Mouse (Mus musculus) layer of hippocampus, adult 2 months (tissue): ENCODE measurements around the gene Ecpas. TPM values are rescaled to one million over a fixed set of nuclear protein-coding genes. Genes with fewer than 3 reads are reported as not detected.
A peak's percentile ranks its signal among the peaks of the same experiment; 100 is the strongest.

ENCODE experiments used
- DNase-seq, 2 experiments: peaks; one replicate each; pipeline ENCODE4 v3.0.0; 2022; ENCODE audit warnings: low spot score in 2 of 2
- H3K27ac ChIP-seq: fragments of 200-600 bp; 2 replicates; pipeline ENCODE4 v1.8.1; 2022
- H3K4me3 ChIP-seq: fragments of 200-600 bp; 2 replicates; pipeline ENCODE4 v1.8.1; 2022; ENCODE audit warnings: mild to moderate bottlenecking
- CTCF ChIP-seq: fragments of 200-600 bp; conservative IDR thresholded peaks from 2 replicates; pipeline ENCODE4 v1.8.1; 2022; ENCODE audit warnings: antibody characterized with exemption, mild to moderate bottlenecking, moderate library complexity
- total RNA-seq, 2 experiments: library from RNA; stranded (reverse); gene quantifications; 2 replicates each; pipeline ENCODE4 v1.2.3; 2021

Gene Ecpas
- total RNA-seq, 2 experiments from 2014 or later, result 117 to 120 TPM

GRCm38 (mm10) chr4:58897436-58897835 is 15.1 kb downstream of the Ecpas start:
- Histone ChIP-seq H3K27ac (no peak overlapping the region), H3K4me3 (no peak overlapping the region)
- no peak for TF ChIP-seq CTCF
- DNase-seq, result no peak

- TF ChIP-seq CTCF, result no peak
- DNase-seq, result no peak
- Histone ChIP-seq H3K27ac (no peak overlapping the region), H3K4me3 (no peak overlapping the region)
Observed at GRCm38 (mm10) chr4:58894399-58894798, 18.1 kb downstream of the Ecpas start.

GRCm38 (mm10) chr4:58890035-58890782 is 22.3 kb downstream of the Ecpas start:
- Histone ChIP-seq H3K27ac (no peak overlapping the region), H3K4me3 (no peak overlapping the region)
- TF ChIP-seq CTCF, result no peak
- DNase-seq, result no peak

GRCm38 (mm10) chr4:58888568-58888967 is 24.0 kb downstream of the Ecpas start:
- no peak for DNase-seq
- no peak overlapping the region for H3K27ac ChIP-seq
- no peak overlapping the region for H3K4me3 ChIP-seq
- no peak for TF ChIP-seq CTCF

GRCm38 (mm10) chr4:58887626-58888025 is 24.9 kb downstream of the Ecpas start:
- DNase-seq, result no peak
- Histone ChIP-seq H3K4me3 (no peak overlapping the region), H3K27ac (no peak overlapping the region)
- TF ChIP-seq CTCF, result peak; percentile 38

- Histone ChIP-seq H3K4me3 (no peak overlapping the region), H3K27ac (no peak overlapping the region)
- no peak for TF ChIP-seq CTCF
- DNase-seq, result no peak
Observed at GRCm38 (mm10) chr4:58886778-58887177, 25.8 kb downstream of the Ecpas start.

GRCm38 (mm10) chr4:58885341-58885740 is 27.2 kb downstream of the Ecpas start:
- Histone ChIP-seq H3K27ac (no peak overlapping the region), H3K4me3 (no peak overlapping the region)
- no peak for TF ChIP-seq CTCF
- no peak for DNase-seq

GRCm38 (mm10) chr4:58883841-58884240 is 28.7 kb downstream of the Ecpas start:
- no peak for DNase-seq
- TF ChIP-seq CTCF, result no peak

GRCm38 (mm10) chr4:58874373-58874772 is 38.2 kb downstream of the Ecpas start:
- Histone ChIP-seq H3K27ac (no peak overlapping the region), H3K4me3 (no peak overlapping the region)
- no peak for TF ChIP-seq CTCF
- no peak for DNase-seq

More at GRCm38 (mm10) chr4:58883841-58884240, 28.7 kb downstream of the Ecpas start:
- no peak overlapping the region for H3K27ac ChIP-seq
- H3K4me3 ChIP-seq, result no peak overlapping the region

- no peak for TF ChIP-seq CTCF
- peak; percentile 13 to 40 for DNase-seq
- Histone ChIP-seq H3K27ac (no peak overlapping the region), H3K4me3 (no peak overlapping the region)
Observed at GRCm38 (mm10) chr4:58867242-58867641, 45.3 kb downstream of the Ecpas start.

GRCm38 (mm10) chr4:58832908-58833307 is 79.6 kb downstream of the Ecpas start:
- DNase-seq, result no peak
- Histone ChIP-seq H3K4me3 (no peak overlapping the region), H3K27ac (no peak overlapping the region)
- no peak for TF ChIP-seq CTCF

GRCm38 (mm10) chr4:58825921-58826320 is 86.6 kb downstream of the Ecpas start:
- Histone ChIP-seq H3K27ac (no peak overlapping the region), H3K4me3 (no peak overlapping the region)
- no peak for TF ChIP-seq CTCF
- no peak for DNase-seq

- Histone ChIP-seq H3K4me3 (no peak within 1 kb of the TSS), H3K27ac (no peak within 1 kb of the TSS)
- no peak for TF ChIP-seq CTCF
- DNase-seq, result no peak
Observed at GRCm38 (mm10) chr4:58787616-58788015, 124.9 kb downstream of the Ecpas start, which contains the start of gene Olfr267. Gene Olfr267 (minus strand): TSS chr4:58787716.

GRCm38 (mm10) chr4:58786659-58787058 is 125.9 kb downstream of the Ecpas start:
- TF ChIP-seq CTCF, result no peak
- Histone ChIP-seq H3K4me3 (no peak overlapping the region), H3K27ac (no peak overlapping the region)
- no peak for DNase-seq
